Mouse (Mus musculus) lung, embryonic 16.5 days (tissue): ENCODE results near the gene Olfr145. TPM values are rescaled to one million over a fixed set of nuclear protein-coding genes. Genes with fewer than 3 reads are reported as not detected.

Experiments
- ATAC-seq: fragments of 200-750 bp; cut with Nextera tagmentation; 2 replicates; pipeline ENCODE4 v1.8.0; 2017; ENCODE audit warnings: low read depth, mild to moderate bottlenecking, moderate library complexity
- H3K27ac ChIP-seq: fragments of 300-500 bp; sonication (generic); 2 replicates; pipeline ENCODE4 v1.5.1; 2014; ENCODE audit warnings: mild to moderate bottlenecking, control low read depth, low read length
- H3K27me3 ChIP-seq: fragments of 300-500 bp; sonication (generic); 2 replicates; pipeline ENCODE4 v1.6.1; 2014; ENCODE audit warnings: low read depth, low read length, mixed read lengths; ENCODE audit not compliant: control insufficient read depth, insufficient read depth
- H3K36me3 ChIP-seq: fragments of 300-500 bp; sonication (generic); 2 replicates; pipeline ENCODE4 v1.6.1; 2014; ENCODE audit warnings: low read length; ENCODE audit not compliant: control insufficient read depth, insufficient read depth
- H3K4me1 ChIP-seq: fragments of 300-500 bp; sonication (generic); replicated peaks from 2 replicates; pipeline ENCODE4 v1.6.1; 2014; ENCODE audit warnings: low read length, mixed read lengths; ENCODE audit not compliant: control insufficient read depth, insufficient read depth
- H3K4me2 ChIP-seq: fragments of 300-500 bp; sonication (generic); 2 replicates; pipeline ENCODE4 v1.6.1; 2014; ENCODE audit warnings: low read depth, low read length, control low read depth
- H3K4me3 ChIP-seq: fragments of 300-500 bp; sonication (generic); 2 replicates; pipeline ENCODE4 v1.5.1; 2014; ENCODE audit warnings: mild to moderate bottlenecking, low read length, control low read depth
- H3K9ac ChIP-seq: fragments of 300-500 bp; sonication (generic); 2 replicates; pipeline ENCODE4 v1.6.1; 2014; ENCODE audit warnings: low read length, control low read depth
- H3K9me3 ChIP-seq: fragments of 300-500 bp; sonication (generic); 2 replicates; pipeline ENCODE4 v1.6.1; 2016; ENCODE audit warnings: low read length; ENCODE audit not compliant: control insufficient read depth
- WGBS: fragments of 180-500 bp; shearing (Covaris S2); extraction: QIAGEN DNeasy Blood & Tissue Kit; methylation state at CpG from one replicate; pipeline ENCODE4 v1.1.7; 2014; 5-methylcytosine and 5-hydroxymethylcytosine counted together
- polyA plus RNA-seq: library from polyadenylated mRNA; unstranded; fragments of >200 nt; fragmentation: Nextera tagmentation; extraction: Ambion mirVana; gene quantifications from 2 replicates; pipeline ENCODE4 v1.2.1, GENCODE M21; 2015

The Olfr145 gene
- polyA plus RNA-seq, result not detected in 2 replicates

DNA sequence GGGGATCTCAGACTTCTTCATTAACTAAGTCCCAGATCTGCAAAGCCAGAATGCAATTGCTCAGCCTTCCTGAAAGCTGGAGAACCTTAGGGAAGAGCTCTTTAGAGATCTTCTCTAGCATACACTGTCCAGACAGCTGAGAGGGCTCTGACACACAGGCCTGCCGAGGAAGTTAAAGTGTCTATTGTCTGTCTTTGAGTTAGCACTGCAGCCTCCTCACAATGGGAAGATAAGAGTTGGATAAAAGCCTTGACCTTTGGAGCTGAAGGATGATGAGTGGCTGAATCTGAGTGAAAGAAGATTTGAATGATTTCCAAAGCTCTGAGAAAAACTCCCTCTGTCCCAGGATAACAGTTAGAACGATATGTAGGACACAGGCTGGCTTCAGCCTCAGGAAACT is at the start of gene Olfr145:
TSS of gene Olfr145 (plus strand) at position 64 of the 400 bp plus-strand sequence.
- Histone ChIP-seq H3K9ac (no peak within 1 kb of the TSS), H3K27me3 (no peaks in the 10 kb centered on the region), H3K9me3 (no peaks in the 10 kb centered on the region), H3K36me3 (no peaks in the 10 kb centered on the region), H3K4me3 (no peak within 1 kb of the TSS), H3K27ac (no peak within 1 kb of the TSS), H3K4me1 (no peaks in the 10 kb centered on the region), H3K4me2 (no peak within 1 kb of the TSS)
- 30% methylated on average over 2 of the region's 2 CpGs for WGBS
- ATAC-seq, result no peak

DNA sequence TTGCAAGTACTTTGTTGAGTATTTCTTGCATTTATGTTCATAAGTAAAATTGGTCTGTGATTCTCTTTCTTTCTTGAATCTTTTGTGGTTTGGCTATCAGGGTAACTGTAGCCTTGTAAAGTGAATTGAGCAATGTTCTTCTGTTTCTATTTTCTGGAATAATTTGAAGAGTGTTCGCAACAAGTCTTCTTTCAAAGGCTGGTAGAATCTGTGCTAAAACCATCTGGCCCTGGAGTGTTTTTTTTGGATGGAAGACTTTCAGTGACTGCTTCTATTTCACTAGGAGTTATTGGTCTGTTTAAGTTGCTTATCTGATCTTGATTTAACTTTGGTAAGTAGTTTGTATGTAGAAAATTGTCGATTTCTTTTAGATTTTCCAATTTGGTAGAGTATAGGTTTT is 47.3 kb upstream of the Olfr145 start:
- Histone ChIP-seq H3K9me3 (no peaks in the 10 kb centered on the region; the same call in 1 of the 2 replicates), H3K4me1 (no peaks in the 10 kb centered on the region), H3K27me3 (no peaks in the 10 kb centered on the region), H3K36me3 (no peaks in the 10 kb centered on the region), H3K27ac (no peak overlapping the region), H3K4me3 (no peak overlapping the region), H3K9ac (no peak overlapping the region), H3K4me2 (no peak overlapping the region)
- ATAC-seq, result no peak
- 74% methylated on average over 2 of the region's 2 CpGs for WGBS

DNA sequence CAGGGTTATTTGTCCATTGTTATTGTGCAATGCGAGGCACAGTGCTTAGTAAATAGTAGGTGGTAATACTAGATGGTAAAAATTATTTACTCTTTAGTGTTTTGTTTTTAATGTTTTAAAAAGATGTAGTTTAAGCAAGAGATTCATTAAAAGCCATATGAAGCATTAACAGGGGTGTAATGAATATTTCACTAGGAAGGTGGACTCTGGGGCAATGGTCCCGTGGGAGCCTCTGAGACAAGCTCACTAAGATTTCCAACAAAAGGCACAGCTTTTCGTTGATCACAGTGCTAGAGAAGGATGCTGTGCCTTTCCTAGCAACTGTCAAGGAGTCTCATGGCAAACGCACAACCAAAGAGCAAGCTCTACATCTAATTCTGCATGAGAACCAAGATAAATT is 42.6 kb upstream of the Olfr145 start, which contains the start of gene Olfr877:
TSS of gene Olfr877 (plus strand) at position 301 of the 400 bp plus-strand sequence.
- no peaks in the 10 kb centered on the region for H3K4me1 ChIP-seq
- H3K4me3 ChIP-seq, result no peak within 1 kb of the TSS
- no peaks in the 10 kb centered on the region for H3K27me3 ChIP-seq
- no peak within 1 kb of the TSS for H3K9ac ChIP-seq
- H3K4me2 ChIP-seq, result no peak within 1 kb of the TSS
- no peak within 1 kb of the TSS for H3K27ac ChIP-seq
- H3K36me3 ChIP-seq, result no peaks in the 10 kb centered on the region
- 69% methylated on average over 4 of the region's 4 CpGs for WGBS
- no peaks in the 10 kb centered on the region; the same call in 1 of the 2 replicates for H3K9me3 ChIP-seq
- ATAC-seq, result no peak

DNA sequence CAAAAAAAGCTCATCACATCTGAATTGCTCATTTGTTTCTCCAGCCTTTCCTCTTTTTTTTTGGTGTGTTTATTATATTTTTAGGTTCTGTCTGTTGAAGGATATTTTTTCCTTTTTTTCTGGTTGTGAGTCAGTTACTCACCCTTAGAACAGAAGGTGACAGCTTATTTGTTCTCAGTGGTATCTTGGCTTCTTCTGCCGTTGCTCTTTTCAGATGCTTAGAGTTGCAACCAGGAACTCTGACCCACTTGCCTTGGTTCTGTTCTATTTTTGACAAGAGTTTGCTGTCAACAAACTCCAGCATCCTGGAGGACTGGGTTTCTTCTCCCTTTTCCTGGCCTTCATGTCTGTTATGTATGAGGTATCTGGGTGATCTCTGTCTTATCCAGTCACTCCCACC is 33.2 kb upstream of the Olfr145 start:
- WGBS, result 40% methylated on average over 1 of the region's 1 CpGs
- Histone ChIP-seq H3K4me1 (no peaks in the 10 kb centered on the region), H3K27me3 (no peaks in the 10 kb centered on the region), H3K4me3 (no peak overlapping the region), H3K36me3 (no peaks in the 10 kb centered on the region), H3K9ac (no peak overlapping the region), H3K4me2 (no peak overlapping the region), H3K9me3 (no peaks in the 10 kb centered on the region), H3K27ac (no peak overlapping the region)
- no peak for ATAC-seq

DNA sequence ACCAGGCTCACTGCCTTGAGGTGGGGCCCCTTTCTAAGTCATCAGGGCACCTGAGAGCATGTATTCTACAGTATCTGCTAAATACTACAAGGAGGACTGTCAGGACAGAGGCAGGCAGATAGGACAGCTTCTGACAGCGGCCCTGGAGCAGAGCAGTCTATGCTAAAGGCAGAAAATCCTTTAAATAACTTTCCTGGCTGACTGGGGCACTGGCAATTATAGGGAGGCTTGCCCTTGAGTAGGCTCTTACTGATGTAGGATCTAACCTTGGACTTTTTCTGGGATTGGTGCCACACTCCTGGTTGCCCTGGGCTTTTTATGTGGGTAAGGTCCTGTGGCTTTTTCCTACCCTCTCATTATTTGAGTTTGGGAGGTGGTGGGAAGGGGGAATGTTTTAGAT is 26.3 kb upstream of the Olfr145 start:
- WGBS, result 52% methylated on average over 1 of the region's 1 CpGs
- Histone ChIP-seq H3K4me1 (no peaks in the 10 kb centered on the region), H3K4me2 (no peak overlapping the region), H3K9me3 (no peaks in the 10 kb centered on the region), H3K27me3 (no peaks in the 10 kb centered on the region), H3K27ac (no peak overlapping the region), H3K9ac (no peak overlapping the region), H3K4me3 (no peak overlapping the region), H3K36me3 (no peaks in the 10 kb centered on the region)
- ATAC-seq, result no peak

DNA sequence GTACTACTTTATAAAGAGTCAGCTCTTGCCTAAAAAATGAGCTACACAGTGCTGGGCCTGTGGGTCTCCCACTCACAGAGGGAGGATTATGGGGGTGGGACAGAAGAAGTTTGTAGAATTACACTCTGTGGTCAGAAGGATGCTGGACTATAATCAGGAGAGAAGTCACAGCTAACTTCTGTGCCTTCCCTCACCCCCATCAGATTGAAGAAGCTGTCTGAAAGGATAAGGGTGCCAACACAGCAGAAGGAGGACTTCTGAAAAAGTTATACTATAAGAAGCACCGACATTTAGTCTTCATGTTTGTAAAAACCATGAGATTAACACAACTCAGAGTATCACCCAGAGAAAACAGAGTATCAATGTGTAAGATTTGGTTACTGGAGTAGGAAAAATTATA is 25.4 kb upstream of the Olfr145 start:
- WGBS, result 59% methylated on average over 1 of the region's 1 CpGs

DNA sequence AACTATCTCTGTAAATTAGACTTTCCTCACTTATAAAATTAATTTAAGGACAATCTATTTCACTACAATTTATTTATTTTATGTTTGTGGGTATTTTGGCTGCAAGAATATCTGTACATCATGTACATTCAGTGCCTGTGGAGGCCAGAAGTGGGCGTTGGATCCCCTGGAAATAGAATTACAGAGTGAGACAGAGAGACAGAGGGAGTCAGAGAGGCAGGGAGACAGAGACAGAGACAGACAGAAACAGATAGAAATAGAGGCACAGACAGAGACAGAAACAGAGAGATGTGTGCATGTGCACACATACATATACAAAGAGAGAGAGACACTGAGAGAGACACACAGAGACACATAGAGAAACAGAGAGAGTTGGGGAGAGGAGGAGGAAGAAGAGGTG is 25.0 kb upstream of the Olfr145 start:
- no peak overlapping the region for H3K9ac ChIP-seq
- H3K27ac ChIP-seq, result no peak overlapping the region
- no peak overlapping the region for H3K4me3 ChIP-seq
- no peaks in the 10 kb centered on the region for H3K4me1 ChIP-seq
- ATAC-seq, result no peak
- no peaks in the 10 kb centered on the region for H3K27me3 ChIP-seq
- no peaks in the 10 kb centered on the region for H3K36me3 ChIP-seq
- H3K4me2 ChIP-seq, result no peak overlapping the region
- 40% methylated on average over 1 of the region's 1 CpGs for WGBS
- H3K9me3 ChIP-seq, result no peaks in the 10 kb centered on the region

More for the DNA sequence above, 25.4 kb upstream of the Olfr145 start:
- H3K36me3 ChIP-seq, result no peaks in the 10 kb centered on the region
- ATAC-seq, result no peak
- H3K27me3 ChIP-seq, result no peaks in the 10 kb centered on the region
- no peak overlapping the region for H3K4me2 ChIP-seq
- H3K9ac ChIP-seq, result no peak overlapping the region
- no peaks in the 10 kb centered on the region for H3K4me1 ChIP-seq
- H3K27ac ChIP-seq, result no peak overlapping the region
- no peaks in the 10 kb centered on the region for H3K9me3 ChIP-seq
- H3K4me3 ChIP-seq, result no peak overlapping the region

DNA sequence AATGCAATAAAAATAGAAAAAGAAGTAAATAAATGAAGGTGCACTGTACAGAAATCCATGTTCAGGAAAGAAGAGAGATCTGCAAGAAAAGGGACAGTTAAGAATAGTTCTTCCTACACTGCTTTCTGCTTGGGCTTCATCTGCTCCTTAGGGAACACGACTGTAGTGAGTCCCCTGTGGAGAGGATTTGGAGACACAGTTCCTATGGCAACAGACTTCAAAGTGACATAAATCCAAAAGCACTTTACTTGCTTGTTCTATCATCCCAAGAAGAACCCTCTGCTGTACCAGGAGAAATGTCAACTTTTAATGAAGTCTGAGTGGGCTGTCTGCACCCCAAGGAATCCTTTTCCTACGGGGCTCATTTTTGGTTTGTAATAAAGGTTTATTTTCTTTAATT is 5.6 kb upstream of the Olfr145 start:
- ATAC-seq, result no peak
- no peak overlapping the region for H3K9ac ChIP-seq
- H3K4me2 ChIP-seq, result no peak overlapping the region
- H3K4me3 ChIP-seq, result no peak overlapping the region
- H3K4me1 ChIP-seq, result no peaks in the 10 kb centered on the region
- H3K27me3 ChIP-seq, result no peaks in the 10 kb centered on the region
- H3K27ac ChIP-seq, result no peak overlapping the region
- 13% methylated on average over 2 of the region's 2 CpGs for WGBS
- H3K9me3 ChIP-seq, result no peaks in the 10 kb centered on the region
- no peaks in the 10 kb centered on the region for H3K36me3 ChIP-seq

DNA sequence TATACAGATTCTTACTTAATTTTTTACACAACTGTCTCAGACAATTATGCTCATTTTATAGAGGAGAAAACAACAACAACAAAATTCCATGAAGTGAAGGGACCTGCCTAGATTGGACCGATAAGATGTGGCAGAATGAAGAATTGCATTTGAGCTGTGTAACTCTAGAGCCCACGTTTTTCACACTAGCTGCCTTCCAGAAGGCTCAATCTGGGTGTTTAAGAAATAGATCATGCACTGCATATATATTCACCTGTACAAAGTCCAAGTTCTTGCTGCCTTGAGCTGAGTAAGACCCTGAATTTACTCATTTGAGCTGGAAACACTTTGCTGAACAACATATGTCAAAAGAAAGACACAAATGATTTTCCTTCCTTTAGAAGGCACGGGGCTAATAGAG is 9.0 kb downstream of the Olfr145 start:
- no peak overlapping the region for H3K4me3 ChIP-seq
- no peaks in the 10 kb centered on the region for H3K27me3 ChIP-seq
- ATAC-seq, result no peak
- WGBS, result 61% methylated on average over 3 of the region's 3 CpGs
- H3K9me3 ChIP-seq, result no peaks in the 10 kb centered on the region
- H3K9ac ChIP-seq, result no peak overlapping the region
- no peaks in the 10 kb centered on the region for H3K36me3 ChIP-seq
- no peak overlapping the region for H3K4me2 ChIP-seq
- H3K4me1 ChIP-seq, result no peaks in the 10 kb centered on the region
- no peak overlapping the region for H3K27ac ChIP-seq

DNA sequence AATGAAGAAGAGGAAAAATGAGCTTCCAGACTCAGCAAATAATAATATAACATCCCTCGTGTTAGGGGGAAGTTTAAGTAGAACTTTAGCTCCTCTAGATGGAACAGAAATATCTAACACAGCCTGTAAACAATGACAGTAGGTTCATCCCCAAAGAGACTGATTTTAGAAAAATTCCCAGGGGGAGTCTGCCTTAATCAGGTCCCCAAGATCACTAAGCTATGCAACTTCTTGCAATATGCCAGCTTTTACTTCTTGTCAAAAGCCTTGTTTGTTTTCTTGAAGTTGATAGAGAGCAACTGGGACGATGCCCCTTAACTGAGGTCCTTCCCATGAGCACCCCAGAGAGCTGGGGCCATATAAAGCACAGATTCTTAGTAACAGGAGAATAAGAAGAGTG is 21.0 kb downstream of the Olfr145 start, which contains the start of gene Olfr878:
TSS of gene Olfr878 (plus strand) at position 301 of the 400 bp plus-strand sequence.
- Histone ChIP-seq H3K4me3 (no peak within 1 kb of the TSS), H3K9me3 (no peaks in the 10 kb centered on the region), H3K4me2 (no peak within 1 kb of the TSS), H3K4me1 (no peaks in the 10 kb centered on the region), H3K9ac (no peak within 1 kb of the TSS), H3K27me3 (no peaks in the 10 kb centered on the region), H3K27ac (no peak within 1 kb of the TSS), H3K36me3 (no peaks in the 10 kb centered on the region)
- no peak for ATAC-seq
- 53% methylated on average over 2 of the region's 2 CpGs for WGBS
